Mouse (Mus musculus) brain, embryonic 14.5 days (tissue): Measurements from ENCODE around the gene Bco2.

Source experiments
- CTCF ChIP-seq: fragments of 200-500 bp; IDR thresholded peaks from 2 replicates; pipeline ENCODE4 v1.5.1; 2012; ENCODE audit warnings: inconsistent platforms, mild to moderate bottlenecking, moderate library complexity, borderline replicate concordance; ENCODE audit not compliant: insufficient read depth, insufficient read length; ENCODE audit errors: extremely low read depth
- POLR2A ChIP-seq: fragments of 200-500 bp; IDR thresholded peaks from 2 replicates; pipeline ENCODE4 v1.6.1; 2012; ENCODE audit warnings: mild to moderate bottlenecking, inconsistent platforms, borderline replicate concordance; ENCODE audit not compliant: poor library complexity, insufficient read depth, insufficient read length, severe bottlenecking; ENCODE audit errors: extremely low read depth

GRCm38 (mm10) chr9:50555094-50555446 is at the start of gene Bco2:
- no peak for TF ChIP-seq CTCF
- TF ChIP-seq POLR2A = no peak
